Mouse (Mus musculus) frontal cortex, postnatal 36 days (tissue): ENCODE data around the gene Litaf.
"Not testable (repeated sequence)": the region's sequence is repeated elsewhere in the genome, so short reads cannot be mapped to it uniquely, and the experiment has no call there.

ENCODE experiments used
- DNase-seq, 2 experiments: peaks; one replicate each; pipeline ENCODE4 v3.0.0; 2022; ENCODE audit warnings: low spot score in 2 of 2

The Litaf gene

GRCm38 (mm10) chr16:10991737-10992089 is 74.2 kb downstream of the Litaf start:
- no peak for DNase-seq

- no peak for DNase-seq
Observed at GRCm38 (mm10) chr16:10990763-10991162, 75.2 kb downstream of the Litaf start.

- no peak for DNase-seq
Observed at GRCm38 (mm10) chr16:10989896-10990295, 76.1 kb downstream of the Litaf start.

GRCm38 (mm10) chr16:10989361-10989760 is 76.6 kb downstream of the Litaf start:
- DNase-seq, result no peak

GRCm38 (mm10) chr16:10988261-10988660 is 77.7 kb downstream of the Litaf start:
- DNase-seq, result no peak

- DNase-seq, result no peak
Observed at GRCm38 (mm10) chr16:10984534-10984933, 81.4 kb downstream of the Litaf start.

- DNase-seq, result no peak
Observed at GRCm38 (mm10) chr16:10981493-10982070, 84.4 kb downstream of the Litaf start.

GRCm38 (mm10) chr16:10979064-10979803 is 86.7 kb downstream of the Litaf start:
- DNase-seq, result no peak

- DNase-seq, result no peak
Observed at GRCm38 (mm10) chr16:10977877-10978276, 88.1 kb downstream of the Litaf start.

- no peak for DNase-seq
Observed at GRCm38 (mm10) chr16:10976202-10976631, 89.7 kb downstream of the Litaf start.

- no peak for DNase-seq
Observed at GRCm38 (mm10) chr16:10974939-10975338, 91.0 kb downstream of the Litaf start.

GRCm38 (mm10) chr16:10974037-10974446 is 91.9 kb downstream of the Litaf start:
- peak in 1 of 2 experiments; percentile 57 for DNase-seq

GRCm38 (mm10) chr16:10972259-10972658 is 93.7 kb downstream of the Litaf start:
- no peak for DNase-seq

GRCm38 (mm10) chr16:10969944-10970343 is 96.0 kb downstream of the Litaf start:
- not testable (repeated sequence) for DNase-seq

- no peak for DNase-seq
Observed at GRCm38 (mm10) chr16:10969342-10969741, 96.6 kb downstream of the Litaf start.

- no peak for DNase-seq
Observed at GRCm38 (mm10) chr16:10968299-10968698, 97.7 kb downstream of the Litaf start.

GRCm38 (mm10) chr16:10967756-10968155 is 98.2 kb downstream of the Litaf start:
- no peak for DNase-seq

GRCm38 (mm10) chr16:10967013-10967412 is 98.9 kb downstream of the Litaf start:
- DNase-seq, result no peak

GRCm38 (mm10) chr16:10965034-10965433 is 100.9 kb downstream of the Litaf start:
- no peak for DNase-seq

- DNase-seq, result no peak
Observed at GRCm38 (mm10) chr16:10960916-10961315, 105.0 kb downstream of the Litaf start.

- peak in 1 of 2 experiments; percentile 68 for DNase-seq
Observed at GRCm38 (mm10) chr16:10958763-10959440, 107.1 kb downstream of the Litaf start.

- DNase-seq, result not testable (repeated sequence)
Observed at GRCm38 (mm10) chr16:10958307-10958706, 107.7 kb downstream of the Litaf start.

- DNase-seq, result no peak
Observed at GRCm38 (mm10) chr16:10957794-10958193, 108.2 kb downstream of the Litaf start.
